Mouse (Mus musculus) brown adipose tissue, adult 24 weeks (tissue): Measurements from ENCODE around the gene Cmss1. TPM values are rescaled to one million over a fixed set of nuclear protein-coding genes. Genes with fewer than 3 reads are reported as not detected.
"Not testable (repeated sequence)": the region's sequence is repeated elsewhere in the genome, so short reads cannot be mapped to it uniquely, and the experiment has no call there.

Experiments used
- H3K27ac ChIP-seq: fragments of 200-500 bp; replicated peaks from 2 replicates; pipeline ENCODE4 v1.5.1; 2012; ENCODE audit warnings: low read depth, mild to moderate bottlenecking, low read length
- H3K4me1 ChIP-seq: fragments of 200-500 bp; 2 replicates; pipeline ENCODE4 v1.6.1; 2012; ENCODE audit warnings: low read length, mixed read lengths; ENCODE audit not compliant: control insufficient read depth, insufficient read depth, insufficient read length
- H3K4me3 ChIP-seq: fragments of 200-500 bp; 2 replicates; pipeline ENCODE4 v1.5.1; 2012; ENCODE audit warnings: low read depth, mild to moderate bottlenecking, low read length, moderate library complexity; ENCODE audit not compliant: insufficient read depth
- polyA plus RNA-seq: library from polyadenylated mRNA; stranded (reverse); fragments of >200 nt; gene quantifications from 2 replicates; pipeline ENCODE4 v1.2.4, GENCODE M21; 2012; ENCODE audit not compliant: missing spikeins, insufficient read depth, insufficient read length

Gene Cmss1
- polyA plus RNA-seq, 1 experiment = 10.9 TPM

DNA sequence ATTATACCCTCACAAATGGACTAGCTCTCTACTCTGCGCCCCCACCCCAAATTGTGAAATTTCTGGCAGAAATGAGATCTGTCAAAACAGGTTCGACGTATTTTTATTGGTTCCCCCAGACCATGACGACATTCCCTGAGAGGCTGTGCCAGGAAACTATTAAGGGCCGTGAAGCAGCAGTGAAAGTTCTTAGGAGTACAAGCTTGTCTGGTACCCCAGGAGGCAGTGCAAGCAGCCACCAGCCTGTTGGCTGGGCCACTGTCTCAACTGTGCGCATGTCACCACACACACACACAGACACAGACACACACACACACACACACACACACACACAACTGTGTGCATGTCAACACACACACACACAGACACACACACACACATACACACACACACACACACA lies 208.8 kb downstream of the Cmss1 start:
- Histone ChIP-seq H3K4me1 (peaks cover 2% of the 10 kb centered on the region; the same call in 1 of the 2 replicates), H3K4me3 (no peak overlapping the region), H3K27ac (no peak overlapping the region)

DNA sequence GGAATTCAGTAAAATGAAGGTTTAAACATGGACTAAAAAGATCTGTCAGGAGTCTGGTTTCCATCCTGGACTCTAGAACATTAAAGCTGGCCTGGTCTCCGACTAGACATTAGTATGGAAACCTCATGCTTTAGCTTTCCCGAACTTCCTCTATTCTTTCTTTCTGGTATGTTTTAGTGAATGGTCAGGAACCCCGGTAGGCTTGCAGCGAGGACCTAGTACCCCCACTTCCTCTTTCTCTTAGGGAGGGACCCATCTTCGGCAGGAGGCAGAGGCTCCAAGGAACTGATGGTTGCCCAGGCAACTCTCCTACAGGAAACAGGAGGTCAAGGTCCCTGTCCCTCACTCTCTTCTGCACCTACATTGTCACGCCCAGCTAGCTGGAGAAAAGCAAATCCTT lies 210.4 kb downstream of the Cmss1 start:
- peaks cover 2% of the 10 kb centered on the region; the same call in 1 of the 2 replicates for H3K4me1 ChIP-seq
- H3K27ac ChIP-seq = no peak overlapping the region
- no peak overlapping the region for H3K4me3 ChIP-seq

DNA sequence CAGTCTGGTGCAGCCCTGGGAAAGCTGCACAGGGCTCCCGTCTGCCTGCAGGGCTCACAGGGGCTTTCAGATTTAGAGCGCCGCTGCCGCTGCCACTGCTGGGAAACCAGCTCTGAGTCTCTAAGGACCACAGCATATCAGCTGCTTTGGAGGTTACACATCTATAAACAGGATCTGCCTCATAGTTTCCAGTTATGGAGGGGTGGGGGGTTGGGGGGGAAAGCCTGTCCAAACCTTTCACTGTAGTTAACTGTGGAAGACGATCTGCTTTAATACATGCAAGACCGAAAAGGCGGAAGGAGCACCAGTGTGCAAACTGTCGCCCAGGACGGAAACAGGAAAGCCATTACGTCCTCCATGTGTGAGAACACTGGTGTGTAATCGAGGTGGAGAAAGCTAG lies 213.5 kb downstream of the Cmss1 start:
- peak overlapping the region; percentile 41 for H3K4me3 ChIP-seq
- peak overlapping the region; percentile 62 for H3K27ac ChIP-seq
- peaks cover 2% of the 10 kb centered on the region; the same call in 1 of the 2 replicates for H3K4me1 ChIP-seq

DNA sequence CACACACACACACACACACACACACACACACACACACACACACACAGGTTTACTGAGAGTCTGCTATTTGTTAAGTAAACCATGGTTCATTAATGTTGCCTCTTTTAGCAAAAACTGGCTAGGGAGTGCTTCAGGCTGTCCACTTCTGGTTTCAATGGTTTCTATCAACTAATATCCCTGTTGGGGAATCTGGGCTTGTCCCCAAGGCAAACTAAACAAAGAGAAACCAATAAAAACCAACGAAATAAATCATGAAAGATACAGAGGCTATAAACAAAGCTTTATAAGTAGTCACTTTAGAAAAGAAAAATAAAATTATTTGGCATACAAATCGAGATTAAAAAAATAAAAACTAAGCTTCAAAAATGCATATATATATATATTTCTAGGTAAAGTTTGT lies 214.2 kb downstream of the Cmss1 start:
- Histone ChIP-seq H3K4me1 (peaks cover 2% of the 10 kb centered on the region; the same call in 1 of the 2 replicates), H3K4me3 (no peak overlapping the region), H3K27ac (no peak overlapping the region)

DNA sequence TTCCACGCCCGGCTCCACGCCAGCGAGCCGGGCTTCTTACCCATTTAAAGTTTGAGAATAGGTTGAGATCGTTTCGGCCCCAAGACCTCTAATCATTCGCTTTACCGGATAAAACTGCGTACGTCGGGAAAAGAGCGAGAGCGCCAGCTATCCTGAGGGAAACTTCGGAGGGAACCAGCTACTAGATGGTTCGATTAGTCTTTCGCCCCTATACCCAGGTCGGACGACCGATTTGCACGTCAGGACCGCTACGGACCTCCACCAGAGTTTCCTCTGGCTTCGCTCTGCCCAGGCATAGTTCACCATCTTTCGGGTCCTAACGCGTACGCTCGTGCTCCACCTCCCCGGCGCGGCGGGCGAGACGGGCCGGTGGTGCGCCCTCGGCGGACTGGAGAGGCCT lies 215.5 kb downstream of the Cmss1 start:
- H3K4me1 ChIP-seq, H3K27ac ChIP-seq, H3K4me3 ChIP-seq: not testable (repeated sequence)

DNA sequence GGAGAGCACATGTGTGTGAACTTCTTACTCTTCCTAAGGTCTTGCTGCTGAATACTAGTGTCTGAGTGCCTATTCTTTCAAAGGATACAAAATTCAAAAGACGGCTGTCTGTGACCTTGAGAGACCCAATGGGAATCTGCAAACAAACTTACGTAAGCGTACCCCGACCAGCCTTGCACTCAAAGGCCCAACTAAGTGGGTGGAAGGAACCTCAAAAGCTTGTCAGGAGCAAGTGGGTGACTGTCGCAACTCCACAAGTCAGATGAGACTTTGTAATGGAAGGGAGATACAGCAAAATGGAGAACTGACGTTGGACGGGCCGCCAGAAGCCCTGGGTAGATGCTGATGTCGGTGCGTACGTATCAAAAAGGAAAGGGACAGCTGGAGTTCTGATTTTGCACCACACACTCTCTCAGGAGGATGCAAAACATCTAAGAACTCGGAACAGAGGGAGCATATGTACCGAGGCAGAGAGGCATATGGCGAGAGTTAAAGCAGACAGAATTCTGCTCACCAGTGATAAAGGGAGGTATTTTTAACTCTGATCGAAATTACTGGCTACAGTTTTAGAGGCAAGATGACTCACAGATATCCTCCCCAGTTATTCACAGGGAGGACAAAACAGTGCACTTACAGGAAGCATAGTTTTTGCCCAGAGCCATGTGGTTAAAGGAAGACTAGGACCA lies 217.0 kb downstream of the Cmss1 start:
- H3K4me1 ChIP-seq = peaks cover 2% of the 10 kb centered on the region; the same call in 1 of the 2 replicates
- H3K4me3 ChIP-seq = no peak overlapping the region
- peak overlapping the region; percentile 53 for H3K27ac ChIP-seq

DNA sequence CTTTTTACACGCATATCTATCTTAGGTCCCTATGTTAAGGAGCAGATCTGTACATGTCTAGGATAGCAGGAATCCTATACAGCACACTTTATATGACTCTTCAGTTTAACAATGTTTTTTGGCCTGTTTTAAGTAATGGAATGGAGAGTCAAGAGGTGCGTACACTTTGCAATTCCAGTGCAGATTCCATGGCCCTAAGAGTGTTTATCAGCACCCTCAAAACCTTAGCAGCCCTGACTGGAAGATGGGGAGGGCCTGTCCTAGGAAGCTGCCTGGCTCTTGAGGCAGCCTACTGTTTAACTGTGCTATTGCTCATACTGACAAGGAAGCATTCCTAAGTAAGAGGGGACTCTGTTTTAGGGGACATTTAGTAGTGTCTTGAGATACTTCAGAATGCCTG lies 222.4 kb downstream of the Cmss1 start:
- H3K4me3 ChIP-seq = no peak overlapping the region
- H3K27ac ChIP-seq = no peak overlapping the region
- 0 out of 2 replicates have a peak, but pooled peaks cover 2% of the 10 kb centered on the region for H3K4me1 ChIP-seq

DNA sequence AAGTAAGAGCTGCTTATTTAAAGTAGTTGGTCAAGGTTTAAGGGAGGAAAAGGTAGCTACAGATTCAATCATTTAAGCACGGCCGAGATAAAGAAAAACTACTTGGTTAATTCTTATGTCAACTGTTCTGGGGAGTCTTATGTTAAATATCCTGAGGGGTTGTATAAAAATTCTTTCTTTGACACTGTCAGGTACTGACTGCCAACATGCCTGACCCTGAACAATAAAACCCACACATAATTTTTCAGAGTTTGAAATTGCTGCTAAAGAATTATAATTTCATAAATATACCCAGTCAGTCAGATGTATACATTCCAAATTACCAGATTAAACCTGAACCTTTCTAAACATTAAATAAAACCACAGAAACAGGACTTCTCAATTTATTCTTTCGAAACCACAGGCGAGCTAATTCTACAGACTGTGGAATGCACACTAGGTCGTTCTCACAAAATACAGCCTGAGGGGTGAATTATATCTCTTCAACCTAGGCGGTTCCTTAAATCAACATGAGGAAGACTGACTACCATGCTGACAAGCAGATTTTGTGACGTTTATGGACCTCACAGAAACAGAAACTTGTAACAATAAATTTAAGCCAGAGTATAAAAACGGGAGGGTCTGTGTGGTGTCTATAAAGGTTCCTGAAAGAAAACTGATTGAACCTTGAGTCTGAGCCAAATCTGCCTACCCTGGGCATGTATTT lies 223.2 kb downstream of the Cmss1 start:
- no peak overlapping the region for H3K27ac ChIP-seq
- 0 out of 2 replicates have a peak, but pooled peaks cover 2% of the 10 kb centered on the region for H3K4me1 ChIP-seq
- no peak overlapping the region for H3K4me3 ChIP-seq

DNA sequence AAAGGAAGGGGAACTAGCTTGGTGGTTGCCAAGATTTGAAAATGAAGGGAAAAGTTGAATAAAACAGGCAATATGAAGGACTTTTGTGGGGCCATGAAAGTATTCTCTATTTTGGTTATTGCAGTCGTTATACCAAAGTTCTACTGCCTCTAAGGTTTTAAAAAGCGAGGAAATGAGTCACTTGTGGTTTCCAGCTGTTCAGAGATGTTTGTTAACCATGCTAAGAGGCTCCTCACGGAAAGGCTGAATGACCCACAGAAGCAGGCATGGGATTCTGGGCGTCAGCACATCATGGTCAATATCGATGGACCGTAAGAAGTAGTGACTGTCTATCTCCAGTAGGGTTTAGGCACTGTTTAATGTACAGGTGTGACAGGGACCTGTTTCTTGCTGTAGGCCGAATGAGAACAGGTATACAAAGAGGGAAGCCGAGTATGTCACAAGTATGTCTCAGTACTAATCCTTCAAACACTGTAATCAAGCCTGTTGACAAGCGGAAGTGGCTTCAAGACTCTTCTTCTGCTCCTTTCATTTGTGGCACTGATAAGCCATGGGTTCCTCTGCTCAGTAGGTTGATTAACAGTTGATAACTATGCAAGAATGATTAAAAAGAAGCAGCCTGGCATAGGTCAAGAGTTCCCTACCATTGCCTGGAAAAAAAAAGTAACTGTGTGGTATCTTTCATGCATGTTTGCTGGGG lies 227.9 kb downstream of the Cmss1 start:
- no peak overlapping the region for H3K27ac ChIP-seq
- H3K4me1 ChIP-seq = peaks cover 5% of the 10 kb centered on the region; the same call in 1 of the 2 replicates
- no peak overlapping the region for H3K4me3 ChIP-seq

DNA sequence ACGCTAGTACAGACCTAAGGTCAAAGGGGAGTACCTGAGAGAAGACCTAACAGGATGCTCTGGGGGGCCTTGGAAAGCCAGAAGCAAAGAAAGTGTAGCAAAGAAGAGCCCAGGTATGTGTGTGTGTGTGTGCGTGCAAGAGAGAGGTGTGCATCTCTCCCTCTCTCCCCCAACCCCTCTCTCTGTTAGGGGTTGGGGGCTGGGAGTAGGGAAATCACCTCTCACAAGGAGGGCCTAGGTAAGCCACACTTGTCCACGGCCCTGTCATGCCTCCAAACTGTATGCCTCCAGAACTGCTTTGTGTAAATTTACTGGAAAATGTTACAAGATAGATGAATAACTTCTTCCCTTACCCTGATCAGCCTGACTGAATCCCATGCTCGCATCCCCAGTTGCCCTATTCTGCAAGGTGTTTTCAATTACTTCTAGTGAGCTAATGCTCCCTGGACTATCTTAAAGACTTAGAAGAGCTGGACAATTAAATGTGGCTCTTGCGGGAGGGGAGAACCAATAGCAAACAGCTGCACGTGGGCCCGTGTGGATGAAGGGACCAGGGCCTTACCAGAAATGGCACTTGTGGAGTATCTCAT lies 231.3 kb downstream of the Cmss1 start:
- H3K4me3 ChIP-seq = no peak overlapping the region
- H3K27ac ChIP-seq = no peak overlapping the region
- H3K4me1 ChIP-seq = peaks cover 5% of the 10 kb centered on the region; the same call in 1 of the 2 replicates

DNA sequence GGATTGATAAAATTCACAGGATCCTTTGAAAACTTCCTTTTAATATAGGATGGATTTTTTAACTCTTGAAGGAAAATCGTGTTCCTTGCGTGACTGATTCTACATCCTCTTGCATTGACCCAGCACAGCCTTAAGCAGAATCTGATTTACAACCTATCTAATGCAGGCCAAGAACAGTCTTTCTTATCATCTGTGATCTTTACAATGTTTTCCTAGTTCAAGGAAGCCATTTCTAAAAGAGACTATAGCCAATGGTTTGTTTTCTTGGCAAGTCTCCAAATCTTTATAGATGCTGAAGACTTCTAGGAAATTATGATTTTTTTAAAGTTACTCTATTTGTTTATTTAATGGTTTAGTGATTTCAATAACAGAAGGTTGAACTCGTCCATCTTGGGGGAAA lies 234.5 kb downstream of the Cmss1 start:
- H3K27ac ChIP-seq = no peak overlapping the region
- H3K4me3 ChIP-seq = no peak overlapping the region
- peaks cover 9% of the 10 kb centered on the region for H3K4me1 ChIP-seq

DNA sequence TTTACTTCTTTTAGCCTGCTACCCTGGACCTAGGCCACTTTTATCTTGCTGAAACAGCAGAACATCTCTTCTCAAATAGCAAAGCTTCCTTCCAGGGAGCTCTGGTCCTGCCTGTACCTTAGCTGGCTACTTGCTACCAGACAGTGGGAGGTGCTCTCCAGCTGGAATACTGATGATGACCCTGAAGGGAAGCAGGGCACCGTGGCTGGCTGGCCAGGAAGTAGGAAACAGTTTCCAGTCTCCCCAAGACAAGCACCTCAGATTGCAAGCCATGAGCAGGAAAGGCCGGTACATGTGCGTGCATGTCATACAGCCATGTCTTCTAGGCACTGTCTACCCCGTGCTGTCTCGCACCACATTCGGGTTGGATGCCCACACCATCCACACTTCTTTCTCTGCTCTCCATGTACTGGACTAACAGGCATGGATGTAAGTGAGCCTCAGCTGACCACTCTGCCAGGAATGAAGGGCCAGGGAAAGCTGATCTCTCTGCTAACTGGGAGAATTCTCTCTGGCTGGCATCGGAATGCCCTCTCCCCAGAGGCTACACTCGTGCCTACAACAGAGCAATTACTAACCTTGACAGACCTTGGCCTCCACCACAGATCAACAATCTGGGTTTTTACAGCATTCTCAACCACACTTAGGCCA lies 236.7 kb downstream of the Cmss1 start:
- Histone ChIP-seq H3K27ac (peak overlapping the region; percentile 89), H3K4me1 (peaks cover 6% of the 10 kb centered on the region), H3K4me3 (no peak overlapping the region)

DNA sequence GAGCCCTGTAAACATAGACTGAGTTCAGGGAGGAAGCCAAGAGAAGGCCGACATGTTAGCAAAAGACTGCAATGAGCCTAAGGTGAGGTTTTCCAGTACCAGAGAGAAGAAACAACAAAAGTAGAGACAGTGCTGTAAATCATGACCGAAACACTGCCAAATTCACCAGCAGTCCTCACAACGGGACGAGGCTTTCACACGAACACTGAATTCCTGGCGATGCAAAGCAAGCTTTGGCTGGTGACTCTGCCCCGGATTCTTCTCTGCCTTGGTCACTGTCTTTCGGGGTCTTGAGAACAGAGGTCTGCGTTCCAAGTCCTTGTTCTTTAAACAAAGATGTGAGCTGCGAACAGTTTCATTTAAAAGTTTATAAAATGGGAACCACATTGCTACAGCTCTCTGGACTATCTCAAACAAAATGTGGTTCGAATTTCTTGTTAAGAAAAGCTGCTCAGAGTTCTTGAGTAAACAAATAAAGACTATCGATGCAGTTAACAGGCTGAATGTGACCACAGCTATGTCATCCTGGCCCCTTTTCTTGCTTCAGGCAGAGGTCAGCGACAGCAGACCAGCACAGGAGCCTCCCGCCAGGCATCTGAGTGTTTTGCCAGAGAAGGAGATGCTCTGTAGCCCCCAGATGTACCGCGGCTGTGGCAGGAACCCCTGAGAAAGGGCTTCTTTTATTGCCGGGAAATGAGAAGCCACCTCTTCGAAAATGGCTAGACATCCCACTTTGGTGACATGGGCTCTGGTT lies 239.5 kb downstream of the Cmss1 start:
- no peak overlapping the region for H3K4me3 ChIP-seq
- peaks cover 6% of the 10 kb centered on the region for H3K4me1 ChIP-seq
- H3K27ac ChIP-seq = no peak overlapping the region

DNA sequence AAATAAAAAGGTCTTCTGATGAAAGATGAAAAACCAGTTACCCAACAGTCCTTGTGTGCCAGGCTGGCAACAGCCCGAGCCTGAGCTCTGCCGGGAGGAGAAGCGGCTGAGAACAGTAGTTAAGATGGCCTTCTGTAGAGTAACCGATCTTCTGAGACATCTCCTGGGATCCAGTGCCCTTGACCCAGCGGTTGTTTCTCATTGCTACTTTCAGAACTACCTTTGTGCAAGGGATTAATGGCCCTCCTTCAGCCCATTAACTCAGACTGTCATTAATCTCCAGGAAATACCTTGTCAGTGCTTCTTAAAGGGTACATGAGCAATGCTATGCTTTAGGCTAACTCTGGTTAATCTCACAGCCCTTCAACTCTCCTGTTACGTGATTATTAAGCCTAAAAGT lies 240.5 kb downstream of the Cmss1 start:
- Histone ChIP-seq H3K4me1 (peaks cover 6% of the 10 kb centered on the region), H3K4me3 (no peak overlapping the region), H3K27ac (no peak overlapping the region)
